Mouse (Mus musculus) spleen, postnatal 36 days (tissue): ENCODE results near the gene Wdfy4.

ENCODE experiments used
- DNase-seq, 2 experiments: peaks; one replicate each; pipeline ENCODE4 v3.0.0; 2022; ENCODE audit warnings: low spot score in 2 of 2, mixed read lengths in 1 of 2

Wdfy4 gene

DNA sequence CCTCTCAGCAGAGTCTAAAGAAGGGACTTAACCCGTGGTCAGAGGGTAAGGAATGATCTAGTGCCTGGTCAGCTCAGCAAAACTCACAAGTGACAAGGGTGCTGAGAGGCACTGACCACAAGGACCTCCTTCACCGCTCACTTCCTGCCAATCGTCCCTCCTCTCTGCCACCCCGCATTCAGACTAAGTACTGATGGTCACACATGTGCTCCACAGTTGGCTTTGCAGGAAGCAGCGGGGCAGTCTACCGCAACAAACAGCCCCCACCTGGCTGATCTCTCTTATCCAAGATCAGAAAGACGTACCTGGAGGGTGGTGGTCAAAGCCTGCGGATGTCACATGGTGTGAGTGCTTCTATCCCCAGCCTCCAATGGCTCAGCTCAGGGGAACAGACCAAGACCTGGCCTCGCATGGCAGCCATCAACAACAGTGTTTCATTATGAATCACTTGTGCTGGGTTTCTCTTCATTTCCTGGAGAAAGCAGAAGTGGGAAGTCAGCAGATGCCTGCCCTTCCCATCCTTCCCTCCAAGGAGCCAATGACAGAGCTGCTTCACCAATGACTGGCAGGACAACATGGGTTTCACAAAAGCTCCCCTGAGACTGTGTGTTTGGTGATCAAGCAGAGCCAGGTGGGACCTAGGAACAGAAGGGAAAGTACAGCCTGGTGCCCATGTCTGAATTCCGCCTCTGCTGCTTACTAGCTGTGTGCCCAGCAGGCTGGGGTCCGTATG is at the start of gene Wdfy4:
Gene Wdfy4 (minus strand): TSS at position 441 of the 733 bp plus-strand sequence.
- peak; percentile 90 to 92 for DNase-seq

DNA sequence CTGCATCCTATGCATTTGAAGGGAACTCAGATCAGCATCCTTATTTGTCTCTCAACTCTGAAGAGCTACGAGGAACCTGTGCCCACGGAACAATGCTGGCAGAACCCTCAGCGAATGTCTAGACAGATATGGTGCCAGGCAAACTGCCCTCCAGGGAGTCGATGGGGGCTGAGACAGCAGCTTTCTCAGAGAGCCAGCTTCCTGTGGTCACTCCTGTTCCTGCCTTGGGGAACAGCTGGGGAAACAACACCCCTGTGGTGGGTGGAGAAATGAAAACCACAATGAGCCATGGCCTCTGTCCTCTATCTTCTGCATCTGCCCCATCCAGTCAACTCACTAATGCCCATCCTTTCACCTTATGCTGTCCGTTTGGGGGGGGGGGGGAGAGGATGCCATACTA is 46.7 kb upstream of the Wdfy4 start:
- DNase-seq, result no peak

DNA sequence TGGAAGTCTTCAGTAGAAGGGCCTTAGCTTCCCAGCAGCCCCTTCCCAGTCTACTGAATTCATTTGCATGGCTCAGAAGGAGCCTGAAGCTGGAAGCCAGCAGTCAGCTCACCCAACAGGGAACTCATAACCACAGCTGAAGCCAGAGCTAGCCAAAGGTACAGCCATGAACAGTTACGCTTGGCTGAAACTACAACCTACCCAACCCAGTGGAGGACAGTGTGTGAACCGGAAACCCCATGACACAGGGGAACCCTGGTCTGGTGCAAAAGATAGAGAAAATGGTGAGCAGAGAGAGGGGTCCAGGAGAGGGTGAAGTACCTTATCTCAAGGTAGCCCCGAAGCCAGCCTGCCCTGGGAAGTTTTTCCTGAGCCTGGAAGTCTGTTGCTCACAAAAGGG is 46.0 kb upstream of the Wdfy4 start:
- peak; percentile 38 to 49 for DNase-seq

DNA sequence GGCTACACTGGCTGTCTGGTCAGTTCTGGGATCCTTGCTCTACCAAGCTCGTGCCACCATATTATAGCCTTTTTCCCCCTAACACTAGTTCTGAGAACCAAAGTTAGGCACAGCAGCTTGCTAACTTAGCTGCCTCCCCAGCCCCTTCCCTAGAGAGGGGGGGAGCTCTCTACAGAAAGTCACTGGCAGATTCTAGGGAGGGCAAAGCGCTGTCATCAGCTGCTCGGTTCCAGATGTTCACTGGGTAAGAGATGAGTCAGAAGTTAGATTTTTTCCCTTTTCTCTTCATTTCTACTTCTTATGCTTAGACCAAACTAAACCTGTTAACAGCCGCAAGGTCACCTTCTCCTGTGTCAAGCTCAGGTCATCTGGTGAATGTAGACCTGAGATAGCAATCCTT is 45.4 kb upstream of the Wdfy4 start:
- no peak for DNase-seq

DNA sequence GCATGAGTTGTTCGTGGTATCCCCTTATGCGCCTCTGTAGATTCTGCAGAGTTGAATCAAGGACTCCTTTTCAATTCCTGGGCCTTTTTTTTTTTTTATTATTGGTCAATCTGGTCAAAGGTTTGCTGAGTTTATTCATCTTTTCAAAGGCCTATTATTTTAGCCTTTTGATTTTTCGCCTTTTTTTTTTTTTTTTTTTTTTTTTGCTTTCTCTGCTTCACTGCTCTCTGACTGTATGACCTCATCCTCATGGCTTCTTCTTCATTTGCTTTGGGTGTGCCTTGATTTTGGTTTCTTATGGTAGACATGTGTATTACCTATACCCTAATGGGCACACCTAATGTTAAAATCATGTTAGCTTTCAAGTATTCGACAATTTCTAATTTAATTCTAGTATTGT is 39.9 kb upstream of the Wdfy4 start:
- DNase-seq, result no peak

DNA sequence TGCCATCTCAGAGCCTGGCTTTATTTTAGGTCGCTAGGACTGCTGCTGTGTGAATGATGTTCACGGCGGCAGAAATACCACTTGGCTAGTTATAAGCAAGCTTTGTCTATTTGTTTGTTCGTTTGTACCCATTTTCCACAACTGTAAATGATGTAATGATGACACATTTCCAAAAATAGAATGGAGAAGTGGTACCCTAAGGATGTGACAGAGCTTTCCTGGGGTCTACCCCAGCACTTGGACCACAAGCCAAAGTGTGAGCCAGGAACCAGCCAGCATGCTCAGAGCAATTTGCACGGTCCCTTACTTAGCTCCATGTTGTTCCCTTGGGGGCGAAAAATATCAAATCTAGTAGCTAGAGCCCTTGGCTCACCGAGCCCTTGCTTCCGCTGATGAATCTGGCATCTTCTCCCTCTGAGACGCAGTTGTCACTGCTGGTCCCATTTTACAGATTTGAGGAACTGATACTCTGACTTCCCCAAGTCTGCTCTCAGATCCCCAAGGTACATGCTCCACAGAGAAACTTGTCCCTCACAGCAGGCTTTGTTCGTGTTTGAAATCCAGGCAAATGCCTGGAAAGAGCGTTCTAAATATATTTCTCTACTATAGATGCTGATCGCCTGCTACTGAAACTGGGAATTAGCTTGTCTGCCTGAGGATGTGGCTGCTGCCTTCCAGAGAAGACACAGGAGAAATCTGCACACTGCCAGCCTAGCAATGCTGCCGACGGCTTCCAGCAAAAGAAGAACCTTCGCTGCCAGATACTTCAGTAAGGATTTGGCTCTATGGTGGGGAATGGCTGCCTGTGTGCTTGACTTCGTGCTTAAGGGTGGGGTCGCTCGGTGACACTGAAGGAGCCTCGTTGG is 31.3 kb upstream of the Wdfy4 start:
- peak; percentile 19 to 30 for DNase-seq

DNA sequence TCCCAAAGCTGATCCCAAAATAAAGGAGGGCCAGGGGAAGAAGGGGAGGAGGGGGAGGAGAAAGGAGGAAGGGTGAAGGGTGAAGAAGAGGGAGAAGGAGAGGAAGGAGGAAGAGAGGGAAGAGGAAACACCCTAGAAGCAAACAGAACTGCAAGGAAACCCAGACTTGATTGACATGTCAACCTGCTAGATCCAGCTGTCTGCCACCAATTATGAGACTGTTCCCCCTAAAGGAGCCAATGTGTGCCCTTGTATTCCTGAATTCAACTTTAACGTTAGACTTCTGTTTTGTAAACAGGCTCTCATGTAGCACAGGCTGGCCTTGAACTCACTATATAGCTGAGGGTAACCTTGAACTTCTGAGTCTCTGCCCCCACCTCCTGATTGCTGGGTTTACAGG is 29.9 kb upstream of the Wdfy4 start:
- DNase-seq, result no peak

DNA sequence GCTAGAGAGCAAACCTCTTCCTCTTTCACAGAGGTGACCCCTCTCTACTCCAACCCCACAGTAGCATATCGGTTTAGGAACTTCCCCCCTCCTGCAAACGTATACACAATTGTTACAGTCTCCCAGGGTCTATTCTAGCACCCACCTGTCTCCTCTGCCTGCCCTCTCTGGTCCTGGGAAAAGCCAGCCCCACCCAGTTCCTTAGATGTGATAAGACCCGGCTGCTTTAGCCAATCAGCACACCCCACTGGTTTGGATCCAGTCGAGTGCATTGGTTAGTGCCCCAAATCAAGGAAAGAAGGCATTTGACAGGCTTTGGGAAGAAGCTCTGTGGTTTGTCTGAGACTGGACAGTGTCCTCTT is 29.4 kb upstream of the Wdfy4 start:
- DNase-seq, result no peak

DNA sequence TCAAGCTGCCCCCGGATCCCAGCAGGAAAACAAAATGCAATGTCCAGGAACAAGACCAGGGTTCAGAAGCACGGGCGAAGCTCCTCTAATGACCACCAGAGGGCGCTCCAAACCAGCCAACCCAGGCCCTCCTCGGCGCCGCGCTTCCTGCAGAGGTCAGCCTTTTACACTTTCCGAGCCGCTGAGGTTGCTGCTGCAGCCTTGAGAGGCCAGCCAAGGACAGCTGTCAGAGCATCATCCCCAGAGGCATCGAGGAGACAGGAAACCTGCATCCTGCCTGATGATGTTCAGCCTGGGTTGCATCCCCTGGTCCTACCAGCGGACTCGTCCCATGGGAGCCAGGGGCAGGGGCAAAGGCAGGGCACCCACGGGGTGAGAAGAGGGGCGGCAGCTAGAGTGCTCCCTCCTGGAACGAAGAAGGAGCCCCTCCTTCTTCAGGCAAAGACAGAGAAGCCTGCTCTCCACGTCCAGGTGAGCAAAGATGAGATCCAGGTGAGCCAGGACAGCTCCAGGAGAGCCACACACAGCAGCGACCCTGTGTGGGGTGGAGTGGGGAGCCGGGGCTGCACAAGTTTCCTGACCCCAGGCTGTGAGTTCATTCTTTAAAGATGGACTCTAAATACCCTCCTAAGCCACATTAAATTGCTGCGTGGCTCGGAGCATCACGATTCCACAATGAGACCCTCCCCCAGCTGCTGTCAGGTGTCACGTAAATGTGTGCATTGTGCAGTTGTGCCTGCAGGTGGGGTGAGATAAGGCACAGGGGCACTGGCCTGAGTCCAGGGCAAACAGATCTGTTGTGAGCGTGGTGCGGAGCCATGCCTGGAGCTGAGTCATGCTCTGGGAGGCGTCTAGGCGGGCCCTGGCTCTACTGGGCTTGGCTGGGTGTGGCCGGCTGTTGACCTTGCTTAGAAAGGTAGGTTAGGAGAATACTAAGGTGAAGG is 28.8 kb upstream of the Wdfy4 start, which contains the start of gene Arhgap22:
Gene Arhgap22 (plus strand): TSS at position 204 of the 944 bp plus-strand sequence.
- DNase-seq, result peak; percentile 74 to 77

DNA sequence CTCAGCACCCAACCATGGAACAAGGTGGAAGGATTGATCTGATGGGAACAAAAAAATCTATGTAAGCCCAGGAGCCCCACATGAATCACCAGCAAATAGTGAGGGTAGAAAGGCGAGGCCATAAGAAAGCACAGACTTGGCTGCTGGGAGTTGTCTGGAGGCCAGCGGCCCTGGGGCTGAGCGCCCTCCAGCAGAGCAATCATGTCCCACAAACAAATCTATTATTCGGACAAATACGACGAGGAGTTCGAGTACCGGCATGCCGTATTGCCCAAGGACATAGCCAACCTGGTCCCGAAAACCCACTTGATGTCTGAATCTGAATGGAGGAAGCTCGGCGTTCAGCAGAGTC is 27.6 kb upstream of the Wdfy4 start:
- no peak for DNase-seq

DNA sequence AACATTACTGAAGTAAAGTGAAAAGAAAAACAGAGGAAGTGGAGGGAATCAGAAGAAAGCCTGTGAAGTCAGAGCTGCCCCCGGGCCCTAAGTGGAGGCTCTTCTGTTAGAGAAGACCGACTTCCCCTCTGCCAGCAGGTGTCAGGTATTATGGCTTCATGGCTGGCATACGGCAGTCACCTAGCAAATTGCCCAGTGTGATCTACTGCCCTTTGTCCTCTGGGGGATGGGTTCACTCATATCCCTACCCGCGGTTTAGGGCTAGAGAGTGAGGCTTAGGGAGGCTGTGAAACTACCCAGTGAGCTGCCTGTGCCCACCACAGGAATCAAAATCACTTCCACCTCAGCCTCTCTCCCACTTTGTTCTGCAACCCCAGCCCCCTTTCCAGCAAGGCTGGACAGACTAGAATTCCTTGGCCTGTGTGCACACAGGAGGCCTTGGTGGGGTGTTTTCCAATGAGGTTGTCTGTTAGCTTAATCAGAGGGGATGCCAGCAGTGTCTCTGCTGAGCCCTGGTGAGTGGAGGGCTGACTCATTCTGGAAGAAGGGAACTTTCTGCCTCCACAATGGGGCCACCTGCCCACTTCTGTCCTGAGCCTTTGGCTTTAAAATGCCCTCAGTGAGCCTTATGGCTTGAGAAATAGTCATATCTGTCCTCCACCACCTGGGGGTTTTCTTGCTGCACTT is 27.1 kb upstream of the Wdfy4 start:
- DNase-seq, result no peak

DNA sequence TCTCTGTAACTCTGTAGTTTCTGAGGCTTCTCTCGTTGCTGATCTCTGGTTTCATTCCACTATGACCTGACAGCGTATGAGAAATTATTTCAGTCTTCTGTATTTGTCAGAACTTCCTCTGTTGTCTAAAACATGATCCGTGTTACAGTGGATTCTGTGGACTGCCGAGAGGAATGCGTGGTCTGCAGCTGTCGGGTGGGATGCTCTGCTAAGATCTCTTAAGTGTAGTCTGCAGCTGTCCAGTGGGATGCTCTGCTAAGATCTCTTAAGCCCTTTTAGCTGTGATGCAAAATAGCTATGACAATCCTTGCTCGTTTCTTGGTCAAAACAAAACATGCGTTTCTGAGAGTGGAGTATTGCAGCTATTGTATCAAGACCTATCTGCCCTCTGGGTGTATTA is 25.5 kb upstream of the Wdfy4 start:
- DNase-seq, result no peak

DNA sequence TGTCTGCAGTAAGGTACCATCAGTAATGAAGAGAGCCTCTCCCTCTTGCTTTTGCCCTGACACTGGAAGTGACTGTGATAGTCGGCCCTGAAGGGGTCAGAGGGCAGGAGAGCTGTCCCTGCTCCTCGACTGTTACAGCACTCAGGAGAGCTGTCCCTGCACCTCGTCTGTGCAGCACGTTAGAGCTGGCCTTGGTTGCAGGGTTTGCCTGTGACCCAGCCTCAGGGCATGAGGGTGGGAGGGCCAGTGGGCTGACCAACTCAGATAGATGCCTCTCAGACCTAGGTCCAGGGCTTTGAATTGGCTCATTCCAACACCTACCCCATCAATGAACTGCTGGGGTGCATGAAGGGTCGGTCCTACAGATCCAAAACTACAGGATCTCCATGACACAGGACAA is 23.0 kb upstream of the Wdfy4 start:
- DNase-seq, result no peak

DNA sequence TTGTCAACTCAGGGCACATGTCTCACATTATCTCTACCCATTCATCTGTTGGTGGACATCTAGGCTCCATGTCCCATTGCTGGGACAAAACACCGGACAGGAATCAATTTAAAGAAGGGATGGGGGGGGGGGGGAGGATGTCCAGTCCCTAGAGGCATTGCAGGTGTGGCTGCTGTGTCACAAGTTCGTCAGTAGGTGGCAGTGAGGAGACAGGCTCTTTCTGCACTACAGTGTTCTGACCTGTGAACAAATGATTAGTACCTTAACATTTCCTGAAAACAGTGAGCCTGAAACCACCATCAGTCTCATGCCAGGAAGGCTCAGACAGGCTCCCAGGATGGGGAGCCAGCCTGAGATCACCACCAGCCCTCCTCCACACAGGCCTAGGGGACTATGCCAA is 21.7 kb upstream of the Wdfy4 start:
- peak in 1 of 2 experiments; percentile 42 for DNase-seq

DNA sequence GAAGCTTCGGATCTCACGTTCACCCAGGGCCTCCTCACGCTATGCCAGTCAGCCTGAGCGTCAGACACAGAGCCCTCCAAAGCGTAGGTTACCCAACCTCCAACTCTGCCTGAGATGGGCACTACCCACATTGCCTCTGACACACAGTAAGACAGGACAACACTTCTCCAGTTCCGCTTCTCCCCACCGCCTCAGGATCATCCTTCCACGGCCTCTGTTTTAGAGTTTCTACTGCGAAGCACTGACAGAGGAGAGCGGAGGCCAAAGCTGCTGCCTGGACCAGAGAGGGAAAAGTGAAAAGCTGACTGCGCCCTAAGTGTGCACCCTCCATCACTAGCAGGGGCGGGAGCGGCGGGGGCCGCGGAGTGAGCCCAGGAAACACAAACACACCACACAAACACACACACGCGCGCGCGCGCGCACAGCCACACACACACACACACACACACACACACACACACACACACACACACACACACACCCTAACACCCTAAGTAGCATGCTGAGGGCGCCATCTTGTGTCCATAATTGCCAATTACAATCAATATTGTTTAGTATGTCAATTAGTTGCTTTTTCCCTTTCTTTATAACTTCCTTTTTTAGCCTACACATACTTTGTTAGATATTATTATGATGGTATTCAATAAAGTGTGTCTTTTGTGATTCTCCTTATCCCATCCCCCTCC is 20.1 kb upstream of the Wdfy4 start:
- no peak for DNase-seq

DNA sequence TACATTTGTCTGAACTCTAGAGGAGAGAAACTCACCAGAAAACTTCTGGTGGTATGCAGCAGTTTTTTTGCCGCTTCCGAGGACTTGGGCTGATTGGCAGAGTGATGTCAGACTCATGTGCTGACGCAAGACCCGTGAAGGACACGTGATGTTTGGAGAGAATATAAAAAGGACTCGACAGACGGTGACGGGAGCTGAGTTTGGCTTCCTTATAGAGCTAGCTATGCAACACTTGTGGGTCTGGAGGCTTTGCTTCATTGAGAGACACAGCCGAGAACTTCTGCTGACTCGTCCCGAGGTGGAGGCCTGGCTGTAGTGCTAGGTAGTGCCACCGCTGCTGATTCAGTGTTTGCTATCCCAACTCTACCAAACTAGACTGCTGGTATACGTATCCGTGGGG is 18.5 kb upstream of the Wdfy4 start:
- DNase-seq, result no peak

DNA sequence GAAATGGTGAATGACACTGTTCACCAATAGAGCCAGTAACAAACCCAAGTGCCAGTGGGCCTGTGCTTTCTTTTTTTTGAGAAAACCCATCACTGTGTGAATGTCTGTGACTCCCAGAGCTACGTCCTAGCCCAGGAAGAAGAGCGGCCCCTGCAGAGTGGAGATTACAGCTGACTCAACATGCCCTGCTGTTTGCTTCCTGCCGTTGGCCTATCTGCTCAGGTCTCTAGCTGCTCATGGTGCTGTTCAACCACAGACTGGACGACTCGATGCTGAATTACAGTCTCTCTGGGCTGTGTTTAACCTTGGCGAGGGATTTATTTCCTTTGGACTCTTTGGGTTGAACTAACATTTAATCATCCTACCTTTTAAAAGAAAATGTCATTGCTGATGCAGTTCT is 17.6 kb upstream of the Wdfy4 start:
- DNase-seq, result no peak

DNA sequence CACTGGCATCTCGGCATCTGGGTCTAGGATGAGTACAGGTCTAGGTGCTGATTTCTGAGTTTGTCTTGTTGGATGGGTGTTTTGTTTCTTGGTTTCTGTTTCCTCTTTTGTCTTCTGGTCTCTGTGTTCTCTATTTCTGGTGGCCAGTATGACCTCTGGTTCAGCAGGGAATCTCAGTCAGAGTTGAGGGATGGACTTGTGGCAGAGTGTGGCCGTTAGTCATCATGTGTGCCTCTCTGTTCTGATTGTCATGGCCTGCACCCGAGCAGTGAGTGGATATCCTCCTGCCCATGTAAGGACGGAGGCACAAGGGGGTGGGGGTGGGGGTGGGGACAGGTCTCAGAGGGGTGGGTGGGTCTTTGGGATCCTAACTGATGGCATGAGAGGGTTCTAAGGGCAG is 16.9 kb upstream of the Wdfy4 start:
- no peak for DNase-seq

DNA sequence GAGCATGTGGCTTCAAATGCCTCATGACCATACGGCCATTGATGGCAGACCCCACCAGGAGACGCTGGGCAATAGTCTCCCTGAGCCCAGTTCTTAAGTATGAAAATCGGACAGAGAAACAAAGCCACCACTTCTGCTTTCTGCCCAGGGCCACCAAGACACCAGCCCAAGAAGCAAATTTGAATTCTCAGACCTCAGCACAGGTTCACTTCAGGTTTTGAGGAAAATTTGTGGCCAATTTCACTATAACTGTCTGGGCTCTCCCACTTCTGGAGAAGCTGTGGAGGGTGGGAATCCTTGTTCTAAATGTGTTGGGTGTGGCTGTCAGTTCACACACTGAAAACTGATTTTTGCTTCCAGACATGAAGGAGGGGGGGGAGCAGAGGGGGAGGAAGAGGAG is 8.9 kb upstream of the Wdfy4 start:
- DNase-seq, result peak; percentile 74 to 75

DNA sequence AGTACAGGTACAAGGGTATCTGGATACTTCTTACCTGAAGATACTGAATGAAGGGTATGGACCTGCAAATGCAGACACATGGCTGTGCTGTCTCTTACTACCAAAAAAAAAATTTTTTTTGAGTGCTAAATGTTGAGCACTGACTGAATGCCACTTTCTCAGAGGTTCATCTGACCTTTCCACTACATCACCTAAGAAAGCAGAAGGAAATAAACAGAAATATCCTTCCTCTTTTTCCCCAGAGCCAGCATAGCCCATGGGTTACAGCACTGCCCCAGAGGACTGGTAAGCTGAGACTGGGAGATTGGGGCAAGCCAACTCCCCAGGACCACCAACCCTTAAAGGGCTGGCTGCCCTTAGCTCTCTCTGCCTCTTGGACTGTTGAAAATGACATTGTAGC is 8.5 kb upstream of the Wdfy4 start:
- DNase-seq, result peak; percentile 54 to 72

DNA sequence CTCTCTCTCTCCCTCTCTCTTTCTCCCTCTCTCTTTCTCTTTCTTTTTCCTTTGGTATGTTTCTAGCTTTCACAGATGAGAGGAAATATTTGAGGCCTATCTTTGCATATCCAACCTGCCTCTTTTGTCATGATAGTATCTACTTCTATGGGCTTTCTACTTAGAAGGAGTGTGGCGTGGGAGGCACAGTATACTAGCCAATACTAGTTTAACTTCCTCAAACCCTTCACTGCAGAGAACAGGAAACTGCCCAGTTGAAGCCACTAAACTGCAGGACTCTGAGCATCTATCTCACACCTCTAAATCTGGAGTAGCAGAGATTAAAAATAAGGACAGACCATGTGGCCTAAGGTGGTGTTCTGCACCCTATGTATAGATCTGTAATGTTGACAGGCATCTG is 5.3 kb upstream of the Wdfy4 start:
- DNase-seq, result peak; percentile 40 to 62
